In the genomic region with DNA sequence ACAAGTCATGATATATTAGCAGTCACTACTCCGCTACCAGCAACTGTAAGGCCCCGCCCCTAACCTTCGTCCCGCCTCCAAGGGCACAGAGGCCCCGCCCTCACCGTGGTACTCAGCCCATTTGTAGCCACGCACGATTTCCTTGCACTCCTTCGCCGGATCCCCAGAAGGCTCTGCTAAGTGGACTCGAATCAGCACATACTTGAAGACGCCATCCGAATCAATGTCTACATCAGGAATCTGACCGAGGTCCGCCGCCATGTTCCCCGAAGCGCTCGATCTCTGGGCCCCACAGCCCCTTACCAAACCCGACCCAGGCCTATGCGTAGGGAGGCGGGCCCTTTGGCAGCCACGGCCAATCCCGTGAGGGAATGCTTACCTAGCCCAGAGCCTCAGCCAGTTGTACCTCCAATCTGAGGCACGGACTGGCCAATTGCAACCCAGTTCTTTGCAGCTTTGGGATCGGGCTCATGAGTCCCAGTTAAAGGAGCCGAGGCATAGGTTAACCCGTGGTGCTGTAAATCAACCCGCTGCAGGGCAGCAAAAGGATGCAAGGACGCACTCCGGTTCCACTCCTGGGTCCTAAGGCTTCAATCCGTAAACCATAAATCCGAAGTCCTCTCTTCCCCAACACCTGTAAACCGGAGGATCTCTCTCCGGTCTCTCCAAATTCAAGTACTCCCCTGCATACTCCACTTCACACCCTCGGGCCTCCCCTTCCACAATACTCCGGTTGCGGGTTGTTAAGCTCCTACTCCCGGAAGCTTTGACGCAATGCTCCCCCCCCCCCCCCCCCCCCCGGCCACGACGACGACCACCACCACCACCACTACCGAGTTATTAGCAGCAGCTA, we compare ENCODE assay signal across 8 mouse cellular contexts. TPM values are rescaled to one million over a fixed set of nuclear protein-coding genes. Genes with fewer than 3 reads are reported as not detected.
DNase-seq lines count a peak whose midpoint lies in the region; ATAC-seq and TF ChIP-seq lines count a peak whose summit lies in the region.

TSS of gene Mamdc4 (minus strand) at position 267 of the 853 bp plus-strand sequence.
TSS of gene Phpt1 (minus strand) at position 646 of the 853 bp plus-strand sequence.

- ATAC-seq in common myeloid progenitor, adult 5-6 weeks (replicated peaks; ENCODE audit: low read depth, poor library complexity, severe bottlenecking), result peak; percentile 90
- peak; percentile 98 for ATAC-seq in hindbrain, postnatal 0 days
- ATAC-seq in megakaryocyte, adult 5-6 weeks (ENCODE audit: poor library complexity, severe bottlenecking), result peak; percentile 93

- no peaks in the 10 kb centered on the region for H3K9me3 ChIP-seq in hindbrain, postnatal 0 days (ENCODE audit: low read length)

- peak; percentile 98 for DNase-seq in ZHBTc4 (ENCODE audit: low read depth, low spot score)
- DNase-seq in gastrocnemius, adult 2 months, result peak; percentile 98
- DNase-seq in hindbrain, postnatal 0 days (ENCODE audit: low spot score), result peak; percentile 99
- DNase-seq in left cerebral cortex, adult 2 months (ENCODE audit: extremely low spot score in 1 of 2, low spot score in 2 of 2), result peak; percentile 92 to 94
- DNase-seq in right cerebral cortex, adult 2 months (ENCODE audit: low spot score in 2 of 2), result peak; percentile 93 to 98
- peak; percentile 96 for DNase-seq in urinary bladder, postnatal 14 days (ENCODE audit: low spot score)

- peaks cover 20% of the 10 kb centered on the region for H3K4me1 ChIP-seq in hindbrain, postnatal 0 days (ENCODE audit: insufficient read depth, low read length)

- WGBS in hindbrain, postnatal 0 days, result under 1% methylated on average over 44 of the region's 45 CpGs

- peaks cover 9% of the 10 kb centered on the region; the same call in 1 of the 2 replicates for H3K36me3 ChIP-seq in hindbrain, postnatal 0 days (ENCODE audit: insufficient read depth, low read length)

- peak within 1 kb of the TSS; percentile 80 for H3K4me3 ChIP-seq in gastrocnemius, adult 2 months
- peak within 1 kb of the TSS; percentile 56 for H3K4me3 ChIP-seq in hindbrain, postnatal 0 days (ENCODE audit: low read length)
- peak within 1 kb of the TSS; percentile 55 for H3K4me3 ChIP-seq in left cerebral cortex, adult 2 months

- H3K9ac ChIP-seq in hindbrain, postnatal 0 days (replicated peaks; ENCODE audit: low read length), result peak within 1 kb of the TSS; percentile 67

- H3K27ac ChIP-seq in gastrocnemius, adult 2 months, result peak within 1 kb of the TSS; percentile 98
- H3K27ac ChIP-seq in hindbrain, postnatal 0 days, result peak within 1 kb of the TSS; percentile 86
- peak within 1 kb of the TSS; percentile 97 for H3K27ac ChIP-seq in left cerebral cortex, adult 2 months

- peaks cover 35% of the 10 kb centered on the region for H3K27me3 ChIP-seq in hindbrain, postnatal 0 days (ENCODE audit: insufficient read depth, low read length)

- H3K4me2 ChIP-seq in hindbrain, postnatal 0 days (ENCODE audit: low read depth, low read length), result peak within 1 kb of the TSS; percentile 92

- intact Hi-C loops in gastrocnemius, adult 2 months (cut with DNase I), result no loop called here
- intact Hi-C loops in left cerebral cortex, adult 2 months (cut with DNase I), result no loop called here

- TF ChIP-seq CTCF in gastrocnemius, adult 2 months (IDR thresholded peaks at IDR 0.05), result no peak
- no peak for TF ChIP-seq CTCF in hindbrain, postnatal 0 days (IDR thresholded peaks at IDR 0.05; ENCODE audit: low read depth)
- no peak for TF ChIP-seq CTCF in left cerebral cortex, adult 2 months (IDR thresholded peaks at IDR 0.05)

RNA-seq across cellular contexts. Expression of gene Mamdc4, which starts in this region (rescaled TPM):
- total RNA-seq in common myeloid progenitor, adult 5-6 weeks (2017), result 3.4 TPM in 1 of 2 replicates, not detected in the other
- total RNA-seq in gastrocnemius, adult 2 months (2021), result 1 to 10 TPM; 1.6 to 4.0 TPM
- 1.2 and 2.5 TPM in 2 replicates for total RNA-seq in hindbrain, postnatal 0 days (2014; rRNA removed)
- polyA plus RNA-seq in hindbrain, postnatal 0 days (2015; fragmentation: Nextera tagmentation; extraction: Ambion mirVana), result 1.2 and 2.0 TPM in 2 replicates
- 1 to 10 TPM; 1.8 to 2.6 TPM for total RNA-seq in left cerebral cortex, adult 2 months (2021)
- total RNA-seq in megakaryocyte, adult 5-6 weeks (2015), result 0.09 and 2.3 TPM in 2 replicates
- total RNA-seq in megakaryocyte, adult 5-6 weeks (2017), result 0.15 and 5.0 TPM in 2 replicates

RNA-seq across cellular contexts. Expression of gene Phpt1, which starts in this region (rescaled TPM):
- total RNA-seq in common myeloid progenitor, adult 5-6 weeks (2017), result 33.5 and 40.8 TPM in 2 replicates
- total RNA-seq in gastrocnemius, adult 2 months (2021), result 10 to 100 TPM; 52.7 to 64.7 TPM
- total RNA-seq in hindbrain, postnatal 0 days (2014; rRNA removed), result 35.4 and 48.2 TPM in 2 replicates
- 232 and 242 TPM in 2 replicates for polyA plus RNA-seq in hindbrain, postnatal 0 days (2015; fragmentation: Nextera tagmentation; extraction: Ambion mirVana)
- 10 to 100 TPM; 64.0 to 70.5 TPM for total RNA-seq in left cerebral cortex, adult 2 months (2021)
- 12.7 and 15.1 TPM in 2 replicates for total RNA-seq in megakaryocyte, adult 5-6 weeks (2015)
- 8.4 and 11.8 TPM in 2 replicates for total RNA-seq in megakaryocyte, adult 5-6 weeks (2017)

Comparison
In these comparisons a context has a peak if more than half of its experiments do, and no peak if none do; other contexts are left out.
1. Peak in every context shown above with its lines: DNase-seq, ATAC-seq, H3K4me3 ChIP-seq and H3K27ac ChIP-seq.